Mouse (Mus musculus): Measurements from ENCODE around the gene Tff3.

Tff3 gene

DNA sequence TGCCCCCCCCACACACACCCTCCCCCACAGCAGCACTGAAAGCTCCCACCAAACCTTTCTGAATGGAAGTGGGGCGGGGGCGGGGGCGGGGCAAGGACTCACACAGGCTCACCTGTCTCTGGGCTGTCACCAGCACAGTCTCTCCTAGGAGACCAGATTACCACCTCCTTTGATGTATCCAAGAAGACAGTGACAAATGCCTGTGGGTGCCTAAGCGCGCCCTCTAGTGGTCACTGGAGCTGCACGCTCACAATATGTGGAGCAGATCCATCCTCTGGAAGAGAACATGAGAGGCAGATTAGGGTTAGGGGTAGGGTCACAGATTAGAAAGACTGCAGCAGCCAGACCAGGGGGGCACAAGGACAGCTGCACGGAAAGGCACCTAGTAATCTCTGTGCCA, 10.0 kb downstream of the Tff3 start:
- peak; percentile 83 to 88 for DNase-seq

DNA sequence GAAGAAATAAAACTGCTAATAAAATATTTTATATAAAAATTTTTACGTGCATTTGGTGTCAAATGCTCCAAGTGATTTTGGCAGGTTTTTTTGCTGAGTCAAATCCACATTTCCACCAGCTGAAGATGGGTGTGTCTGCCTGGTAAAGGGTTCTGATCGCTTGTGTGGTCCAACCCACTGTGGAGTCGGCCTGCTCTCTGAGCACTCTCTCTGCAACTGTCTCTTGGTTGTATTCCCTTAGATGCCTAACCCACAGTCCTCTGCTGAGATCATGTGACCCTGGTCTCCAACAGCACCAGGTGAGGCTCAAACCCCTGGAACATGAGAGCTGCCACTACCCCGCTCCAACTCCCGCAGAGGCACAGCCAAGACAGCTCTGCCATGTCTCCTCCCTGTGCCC, 11.5 kb downstream of the Tff3 start:
- no peak for DNase-seq

DNA sequence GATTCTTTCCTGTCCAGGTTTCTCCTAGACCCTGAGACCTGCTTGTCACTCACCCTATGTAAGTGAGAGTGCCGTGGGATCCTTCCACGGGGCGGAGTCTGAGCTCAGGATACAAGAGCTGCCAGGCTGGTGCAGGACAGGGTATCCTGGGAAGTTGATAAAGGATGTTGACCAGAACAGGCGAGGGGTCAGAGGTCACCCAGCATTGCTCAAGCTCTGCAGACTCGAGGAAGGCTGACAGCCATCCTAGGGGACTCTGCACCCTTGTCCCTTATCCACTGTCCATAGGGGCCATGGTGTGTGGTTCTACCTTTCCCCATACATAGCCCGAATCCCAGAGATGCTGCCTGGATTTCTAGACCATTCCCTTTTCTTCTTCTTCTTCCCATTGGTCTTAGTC, 13.4 kb downstream of the Tff3 start:
- DNase-seq: no peak

DNA sequence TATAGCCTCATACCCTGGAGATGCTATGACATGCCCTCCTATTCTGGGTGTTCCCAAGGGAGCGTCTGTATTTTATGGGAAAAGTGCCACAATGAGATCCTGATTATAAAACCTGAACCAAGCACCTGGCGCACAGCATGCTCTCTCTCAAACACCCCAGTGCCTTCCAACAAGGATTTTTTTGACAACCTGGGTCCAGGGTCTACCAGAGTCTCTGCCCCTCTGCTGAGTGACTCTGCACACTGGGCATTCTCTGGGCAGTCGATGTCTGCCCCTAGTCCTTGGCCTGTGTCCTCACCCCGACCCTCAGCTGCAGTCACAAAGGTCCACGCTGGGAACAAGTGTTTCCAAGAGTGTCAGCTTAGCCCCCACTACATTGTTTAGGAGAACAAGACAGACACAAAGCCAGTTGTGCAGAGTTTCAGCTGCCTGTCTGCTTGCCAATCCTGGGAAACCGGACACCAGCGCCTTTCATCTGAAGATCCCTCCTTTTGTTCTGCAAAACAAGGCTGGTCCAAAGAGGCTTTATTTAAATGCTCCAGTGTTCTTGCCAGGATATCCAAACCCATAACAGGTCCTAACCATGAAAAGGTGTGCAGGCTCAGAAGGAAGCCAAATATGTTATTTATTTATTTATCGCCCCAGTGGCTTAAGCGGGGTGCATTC, 16.1 kb downstream of the Tff3 start:
- DNase-seq: no peak

DNA sequence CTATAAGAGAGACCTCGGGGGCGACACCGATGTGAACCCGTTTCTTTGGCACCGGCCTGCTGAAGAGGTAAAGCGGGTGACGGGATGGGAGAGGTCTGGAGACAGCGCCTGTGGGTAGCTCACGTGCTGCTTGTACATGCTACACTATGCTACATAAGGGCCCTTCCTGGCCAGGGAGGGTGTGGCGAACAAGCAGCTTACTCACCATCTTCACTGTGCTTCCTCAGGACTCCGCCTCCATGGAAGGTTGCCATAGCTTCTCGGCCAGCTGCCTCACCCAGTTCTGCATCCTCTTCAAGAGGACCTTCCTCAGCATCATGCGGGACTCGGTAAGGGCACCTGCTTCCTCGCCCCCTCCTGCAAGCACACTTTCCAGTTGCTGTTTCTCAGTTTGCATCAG, 21.1 kb downstream of the Tff3 start:
- DNase-seq: no peak

DNA sequence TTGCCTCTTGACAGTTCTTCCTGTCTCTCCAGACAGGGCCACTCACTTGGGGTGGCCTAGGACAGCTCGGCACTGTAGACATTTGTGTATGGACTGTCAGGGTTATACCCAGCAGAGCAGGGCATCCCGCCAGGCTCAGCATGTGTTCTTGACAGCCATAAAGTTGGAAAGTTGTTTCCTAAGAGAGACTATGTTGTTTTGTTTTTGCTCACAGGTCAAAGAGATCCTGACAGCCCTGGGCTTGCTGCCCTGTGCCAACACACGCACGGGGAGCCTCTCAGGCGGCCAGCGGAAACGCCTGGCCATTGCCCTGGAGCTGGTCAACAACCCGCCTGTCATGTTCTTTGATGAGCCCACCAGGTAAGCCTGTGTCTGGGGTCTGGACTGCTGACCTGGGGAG, 25.6 kb downstream of the Tff3 start:
- DNase-seq: no peak

DNA sequence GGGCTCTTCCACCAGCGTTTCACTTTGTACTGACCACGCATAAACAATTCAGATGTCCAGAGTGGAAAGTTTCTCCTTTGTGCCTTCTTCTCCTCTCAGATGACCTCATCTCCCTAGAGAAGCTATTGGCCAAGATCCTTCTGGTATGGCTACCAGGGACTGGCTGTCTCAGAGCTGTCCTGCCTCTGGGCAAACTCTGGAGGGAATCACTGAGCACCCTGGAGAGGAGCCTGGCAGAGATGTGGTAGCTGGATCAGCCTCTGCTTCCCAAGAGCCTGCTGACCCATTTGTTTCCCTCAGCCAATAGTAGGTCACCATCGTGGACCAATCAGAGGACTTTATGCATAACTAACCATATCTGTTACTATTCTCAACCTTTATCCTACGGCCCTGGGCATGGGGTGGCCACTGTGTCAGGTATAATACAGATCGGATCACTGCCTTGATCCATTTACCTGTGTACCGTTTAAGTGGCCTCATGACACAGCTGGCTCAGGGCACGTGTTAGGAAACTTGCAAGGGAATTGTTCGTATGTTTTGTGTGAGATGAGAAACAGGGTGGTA, 26.4 kb downstream of the Tff3 start:
- no peak for DNase-seq

DNA sequence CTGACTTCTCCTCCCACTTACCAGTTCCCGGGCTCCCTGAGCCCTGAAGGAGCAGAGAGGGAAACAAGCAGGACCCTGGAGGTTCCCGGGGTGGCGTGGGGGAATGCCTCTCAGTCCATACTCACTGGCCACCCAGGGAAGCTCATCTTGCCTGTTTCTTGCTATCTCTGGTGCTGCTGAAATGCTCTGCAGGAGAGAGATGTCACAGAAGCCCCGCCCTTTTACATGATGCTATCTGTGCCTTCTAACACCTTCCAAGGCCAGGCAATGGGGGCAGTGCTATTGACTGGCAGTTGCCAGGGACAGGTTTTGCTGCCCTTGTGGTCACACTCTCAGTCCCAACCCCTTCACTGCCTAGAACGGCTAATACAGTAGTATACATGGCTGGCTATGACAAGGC, 30.7 kb downstream of the Tff3 start:
- no peak for DNase-seq

DNA sequence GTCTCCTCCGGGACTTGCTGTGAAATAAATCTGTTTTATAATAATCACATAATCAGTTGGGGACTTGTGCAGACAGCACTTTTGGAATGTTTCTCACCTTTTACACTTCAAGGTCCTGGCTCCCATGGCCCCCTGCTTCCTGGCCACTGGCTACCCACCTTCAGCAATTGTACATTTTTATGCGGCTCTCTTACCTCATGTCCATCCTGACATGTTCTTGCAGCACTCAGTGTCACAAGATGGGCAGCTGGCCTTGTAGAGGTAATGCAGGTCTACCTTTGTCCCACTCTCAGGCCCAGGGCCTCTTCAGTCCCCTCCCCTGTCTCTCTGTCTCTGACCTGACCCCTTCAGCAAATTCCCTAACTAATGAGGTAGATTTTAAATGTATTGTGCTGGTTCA, 32.6 kb downstream of the Tff3 start:
- DNase-seq: no peak

DNA sequence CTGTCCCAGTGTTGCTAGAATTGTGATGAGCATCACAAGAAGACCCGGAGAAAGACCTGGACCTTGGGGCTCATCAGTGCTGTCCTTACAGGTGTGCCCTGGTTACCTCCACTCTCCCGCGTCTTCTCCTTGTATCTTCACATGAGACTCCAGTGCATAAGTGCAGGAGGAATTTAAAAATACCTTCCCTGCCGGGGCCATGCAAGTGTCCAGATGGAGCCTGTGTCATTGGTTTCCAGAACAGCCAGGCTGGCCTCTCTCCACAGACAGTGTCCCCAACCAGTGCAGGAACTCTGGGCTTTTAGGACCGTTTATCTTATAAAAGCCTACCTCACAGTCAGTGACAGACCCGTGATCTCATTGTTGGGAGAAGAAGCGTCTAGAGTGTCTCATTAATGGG, 33.9 kb downstream of the Tff3 start:
- DNase-seq: peak; percentile 55 to 67

DNA sequence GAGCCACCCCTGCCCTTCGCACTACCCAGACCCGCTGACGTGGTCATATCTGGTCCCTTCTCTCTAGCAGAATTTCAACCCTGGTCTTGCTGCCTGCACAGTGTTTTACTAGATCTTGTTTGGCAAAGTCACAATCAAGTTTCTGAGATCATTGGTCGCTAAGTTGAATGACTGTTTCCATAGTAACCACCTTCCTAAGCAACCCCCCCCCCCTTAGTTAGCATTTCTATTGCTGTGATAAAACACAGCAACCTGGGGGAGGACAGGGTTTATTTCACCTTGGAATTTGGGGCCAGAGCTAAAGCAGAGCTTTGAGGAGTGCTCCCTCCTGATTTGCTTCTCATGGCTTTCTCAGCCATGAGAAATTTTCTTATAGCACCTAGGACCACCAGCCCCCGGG, 34.7 kb downstream of the Tff3 start:
- no peak for DNase-seq

DNA sequence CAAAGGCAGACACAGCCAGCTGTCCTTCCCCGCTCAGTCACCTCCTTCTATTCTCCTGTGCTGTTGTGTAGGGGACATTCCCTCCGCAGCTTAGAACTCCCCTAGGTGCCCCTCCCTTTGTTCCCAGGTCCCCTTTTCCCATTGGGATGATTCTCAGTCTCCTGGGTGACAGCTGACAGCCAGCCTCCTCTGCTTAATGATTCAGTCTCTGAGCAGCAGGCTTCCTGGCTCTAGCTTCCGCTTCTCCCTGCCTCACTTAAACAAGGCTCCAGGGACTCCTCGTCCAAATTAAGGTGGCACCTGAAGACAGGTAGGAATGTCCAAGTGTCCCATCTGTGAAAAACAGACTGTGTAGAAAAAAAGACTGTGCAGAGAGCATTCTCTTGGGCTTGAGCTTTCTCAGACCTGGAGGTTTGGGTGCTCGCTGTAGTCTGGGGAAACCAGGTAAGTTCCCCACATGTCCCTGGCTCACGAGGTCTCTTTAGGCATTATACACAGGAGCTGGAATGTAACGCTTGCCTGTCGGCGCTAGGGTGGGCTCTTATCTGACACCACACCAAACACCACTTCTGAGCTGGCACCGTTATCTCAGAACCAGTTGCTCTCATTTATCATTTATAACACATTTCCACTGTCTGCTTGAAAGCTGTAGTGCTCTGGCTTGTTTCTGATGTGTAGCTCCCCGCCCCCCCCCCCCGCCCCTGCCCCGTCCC, 38.3 kb downstream of the Tff3 start:
- no peak for DNase-seq

DNA sequence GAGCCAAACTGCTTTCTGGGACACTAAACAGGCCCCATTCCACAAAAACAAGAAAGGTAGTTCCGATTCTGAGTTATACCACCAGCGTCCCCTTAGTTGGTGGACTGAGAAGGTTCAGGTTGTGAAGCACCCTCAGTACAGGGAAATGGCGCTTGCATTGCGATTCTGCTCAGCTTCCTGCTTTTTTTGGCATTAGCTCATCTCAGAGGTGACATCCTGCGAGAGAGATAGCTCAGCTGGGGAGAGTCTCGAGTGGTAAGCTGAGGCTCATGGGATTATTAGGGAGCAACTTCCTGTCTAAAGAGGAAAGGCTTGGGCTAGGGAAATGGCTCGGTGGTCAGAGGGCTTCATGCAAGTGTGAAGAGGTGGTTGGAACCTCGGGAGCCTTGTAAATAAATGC, 39.6 kb downstream of the Tff3 start:
- no peak for DNase-seq

DNA sequence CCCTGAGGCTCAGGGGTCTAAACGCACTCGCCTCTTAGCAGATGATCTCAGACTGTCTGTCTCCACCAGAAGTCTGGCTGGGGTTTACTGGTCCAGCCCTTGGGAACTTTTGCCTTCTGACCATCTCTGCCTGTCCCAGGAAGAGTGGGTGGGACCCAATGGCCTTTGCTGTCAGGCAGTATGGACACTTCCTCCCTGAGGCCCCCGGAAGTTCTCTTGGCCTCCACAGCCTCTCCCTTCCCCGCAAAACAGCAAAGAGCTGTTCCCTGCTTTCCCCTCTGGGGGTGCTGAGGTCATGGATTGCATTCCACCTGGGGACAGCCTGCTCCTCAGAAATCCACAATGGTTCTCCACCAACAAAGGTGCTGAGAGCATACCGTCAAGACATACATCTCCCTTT, 40.7 kb downstream of the Tff3 start:
- DNase-seq: no peak

DNA sequence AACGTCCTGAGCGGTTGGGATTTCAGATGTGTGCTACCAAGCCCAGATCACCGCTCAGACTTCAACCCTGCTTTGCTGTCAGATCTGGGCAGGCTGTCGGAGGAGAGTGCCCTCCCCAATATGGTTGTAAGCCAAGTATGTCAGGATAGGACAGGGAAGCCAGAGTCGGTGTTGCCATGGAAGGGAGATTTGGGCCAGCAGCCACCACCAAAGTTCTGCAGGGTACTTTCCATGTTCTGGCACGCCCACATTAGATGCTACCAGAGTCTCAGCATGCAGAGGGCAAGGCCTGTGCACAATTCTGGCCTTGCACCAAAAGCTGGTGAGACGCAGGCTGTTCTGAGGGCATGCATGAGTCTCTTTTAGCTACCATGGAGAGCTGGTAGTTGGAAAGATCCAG, 43.2 kb downstream of the Tff3 start:
- DNase-seq: peak; percentile 57 to 64

DNA sequence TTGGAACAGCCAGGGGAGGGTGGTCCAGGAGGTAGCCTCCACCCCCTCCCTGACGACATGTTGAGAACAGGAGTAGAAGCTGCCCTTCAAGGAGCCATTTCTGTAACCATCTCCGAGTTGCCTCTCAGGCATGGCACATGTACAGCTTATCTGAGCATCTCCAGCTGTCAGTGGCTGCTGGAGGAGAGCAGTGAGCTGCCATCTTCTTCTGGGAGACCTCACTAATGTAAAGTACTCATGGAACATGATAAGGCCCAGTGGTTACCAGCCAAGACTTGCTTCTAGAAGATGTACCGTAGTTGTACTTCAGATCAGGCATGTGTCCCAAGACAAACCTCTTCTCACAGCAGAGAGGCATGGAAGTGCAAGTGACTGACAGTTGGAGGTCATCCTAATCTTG, 43.9 kb downstream of the Tff3 start:
- no peak for DNase-seq

DNA sequence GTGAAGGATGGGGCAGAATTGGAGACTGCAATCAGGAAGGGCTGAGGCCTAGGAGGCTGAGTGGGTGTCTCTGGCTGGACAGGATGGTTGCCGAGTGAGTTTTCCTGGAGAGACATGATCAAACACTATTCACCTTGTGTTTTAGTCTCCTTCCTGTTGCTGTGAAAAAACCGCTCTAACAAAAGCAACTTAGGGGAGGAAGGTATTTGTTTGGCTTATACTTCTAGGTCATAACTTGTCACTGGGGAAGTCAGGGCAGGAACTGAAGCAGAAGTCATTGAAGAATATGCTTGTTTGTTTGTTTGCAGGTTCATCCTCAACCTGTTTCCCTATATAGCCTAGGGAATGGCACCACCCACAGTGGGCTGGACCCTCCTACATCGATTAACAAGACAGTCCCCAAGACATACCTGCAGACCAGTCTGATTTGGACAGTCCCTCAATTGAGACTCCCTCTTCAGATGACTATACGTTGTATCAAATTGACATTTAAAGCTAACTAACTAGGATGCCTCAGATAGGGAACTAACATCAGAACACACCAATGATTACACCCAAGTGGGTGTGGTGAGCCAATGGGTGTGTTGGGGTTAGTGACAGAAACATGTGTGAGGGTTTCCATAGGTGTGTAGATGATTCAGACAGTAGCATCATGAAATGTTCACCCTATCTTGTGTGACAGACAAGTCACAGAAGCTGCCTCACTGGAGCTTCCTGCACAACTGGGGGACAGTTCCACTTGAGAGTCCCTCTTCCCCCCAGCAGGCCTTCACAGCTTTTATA, 47.0 kb downstream of the Tff3 start:
- no peak for DNase-seq

DNA sequence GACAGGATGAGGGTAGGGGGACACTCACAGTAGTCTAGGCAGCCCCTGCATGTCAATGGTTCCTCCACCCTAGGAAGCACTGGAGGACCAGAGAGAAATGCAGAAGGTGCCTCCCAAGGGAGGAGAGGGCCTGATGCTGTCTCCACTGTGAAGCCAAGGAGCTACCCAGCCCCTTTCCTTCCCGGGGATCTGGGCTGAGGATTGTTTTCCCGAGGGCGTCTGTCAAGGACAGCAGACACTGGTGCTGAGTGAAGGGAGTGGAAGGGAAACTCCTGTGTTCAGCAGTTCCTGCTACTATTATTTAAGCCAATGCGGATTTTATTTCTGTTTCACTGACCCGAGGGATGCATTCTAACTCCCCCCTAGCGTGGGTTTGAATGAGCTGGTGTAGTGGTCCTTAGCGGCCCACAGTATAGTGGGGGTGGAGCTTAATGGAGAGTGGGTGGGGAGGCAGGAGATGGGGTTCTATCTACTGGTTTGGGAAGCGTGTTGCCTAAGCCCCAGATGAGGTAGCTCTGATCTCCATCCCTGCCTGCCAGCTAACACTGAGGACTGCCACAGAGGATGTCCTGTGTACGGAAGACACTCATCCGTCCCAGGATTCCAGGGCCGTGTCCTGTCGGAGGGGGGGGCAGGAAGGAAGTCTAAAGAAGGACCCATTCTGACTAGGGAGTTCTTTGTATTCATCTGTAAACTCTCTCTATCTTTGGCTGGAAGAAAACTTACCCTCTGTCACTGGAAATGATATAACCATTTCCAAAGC, 50.2 kb downstream of the Tff3 start:
- DNase-seq: no peak

DNA sequence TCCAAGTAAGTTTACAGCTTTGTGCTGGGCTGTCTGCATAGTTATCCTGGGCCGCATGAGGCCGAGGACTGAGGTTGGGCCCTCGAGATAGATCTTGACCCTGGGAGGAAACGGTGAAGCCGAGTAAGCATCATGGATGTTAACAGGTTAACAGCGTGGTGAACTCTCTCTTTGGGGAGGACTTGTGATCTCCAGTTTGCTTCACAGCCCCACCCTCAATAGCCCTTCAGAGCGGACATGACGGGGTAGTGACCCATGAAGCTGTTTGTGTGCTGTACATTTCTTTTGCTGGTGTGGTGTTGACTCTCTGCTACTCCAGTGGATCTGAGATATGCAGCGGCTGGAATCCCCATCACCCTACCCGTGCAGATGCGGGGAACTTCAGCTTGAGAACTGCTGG, 50.9 kb downstream of the Tff3 start:
- no peak for DNase-seq

DNA sequence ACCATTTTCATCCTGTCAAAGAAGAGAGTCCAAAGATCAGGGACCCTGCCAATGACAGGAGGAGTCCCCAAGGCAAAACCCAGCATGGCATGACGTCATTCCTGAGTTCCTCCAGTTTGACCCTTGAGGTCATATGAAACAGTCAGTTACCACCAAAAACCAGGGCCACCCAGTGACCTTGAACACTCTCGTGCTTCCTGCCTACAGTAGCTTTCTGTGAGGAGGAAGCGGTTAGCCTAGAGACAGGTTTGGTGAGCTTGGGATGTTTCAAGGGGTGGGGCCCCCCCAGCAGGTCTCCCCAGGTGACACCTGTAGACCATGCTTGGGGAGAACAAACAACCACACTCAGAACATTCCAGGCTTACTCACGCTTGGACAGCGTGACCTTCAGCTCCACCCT, 51.9 kb downstream of the Tff3 start:
- no peak for DNase-seq

DNA sequence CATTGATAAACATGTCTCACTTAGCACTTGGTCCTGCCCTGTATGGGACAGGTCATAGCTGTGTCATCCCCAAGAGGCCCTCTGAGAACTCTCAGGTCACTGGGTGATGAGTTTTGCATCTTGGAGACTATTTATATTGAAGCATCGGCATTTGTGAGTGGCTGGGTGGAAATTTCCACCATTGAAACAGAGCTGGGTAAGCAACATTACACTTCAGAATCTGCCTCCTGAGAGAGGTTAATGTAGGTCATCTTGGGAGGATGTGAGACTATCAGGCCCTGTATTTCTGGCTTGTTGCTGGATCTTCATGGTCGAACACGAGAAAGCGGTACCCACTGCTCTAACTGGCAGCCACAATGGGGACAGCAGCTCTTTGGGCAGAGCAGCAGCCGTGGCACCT, 54.0 kb downstream of the Tff3 start:
- no peak for DNase-seq

All from cerebellum, adult 18-20 months (tissue).